Mouse (Mus musculus) embryo, embryonic 11 days (tissue): Measurements from ENCODE around the gene Engase.

Experiments
- DNase-seq: peaks from one replicate; pipeline ENCODE4 v3.0.0-alpha.2; 2015

The Engase gene

DNA sequence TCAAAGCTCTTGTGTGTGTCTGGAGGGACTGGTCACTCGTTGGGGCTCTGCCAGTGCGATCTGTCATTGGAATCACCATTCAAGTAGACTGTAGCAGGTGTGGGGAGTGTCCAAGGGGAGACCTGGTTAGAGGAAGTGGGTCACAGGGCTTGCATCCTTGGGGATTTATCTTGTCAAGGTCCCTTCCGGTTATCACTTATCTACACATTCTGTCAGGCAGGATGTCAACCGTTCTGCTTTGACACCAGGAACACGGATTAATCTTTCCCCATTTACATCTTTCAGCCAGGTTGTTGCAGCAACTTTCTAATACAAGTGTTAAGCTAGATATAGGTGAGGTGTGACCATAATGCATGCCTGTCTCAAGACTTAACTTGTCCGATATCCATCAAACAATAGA lies 20.8 kb upstream of the Engase start:
- no peak for DNase-seq

- DNase-seq, result no peak
These were observed 19.7 kb upstream of the Engase start for GRCm38 (mm10) chr11:118456937-118457336.

DNA sequence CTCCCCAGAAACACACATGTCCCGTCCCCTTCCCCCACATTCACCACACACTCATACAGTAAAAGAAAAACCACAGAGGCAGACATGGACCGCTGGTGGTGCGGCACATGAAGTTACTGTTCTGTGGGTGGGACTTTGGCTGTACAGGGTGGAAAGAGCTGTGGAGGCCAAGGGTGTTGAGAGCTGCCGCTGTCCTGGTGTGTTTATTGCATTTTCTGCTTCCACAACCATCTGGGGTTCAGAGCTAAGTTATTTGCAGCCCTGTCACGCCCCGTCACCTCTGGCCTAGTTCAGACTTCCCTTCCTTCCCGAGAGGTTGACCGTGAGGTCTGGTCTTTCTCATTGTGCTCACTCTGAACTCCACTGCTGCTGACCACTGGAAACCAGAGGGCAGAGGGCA lies 17.6 kb upstream of the Engase start:
- peak; percentile 42 for DNase-seq

DNA sequence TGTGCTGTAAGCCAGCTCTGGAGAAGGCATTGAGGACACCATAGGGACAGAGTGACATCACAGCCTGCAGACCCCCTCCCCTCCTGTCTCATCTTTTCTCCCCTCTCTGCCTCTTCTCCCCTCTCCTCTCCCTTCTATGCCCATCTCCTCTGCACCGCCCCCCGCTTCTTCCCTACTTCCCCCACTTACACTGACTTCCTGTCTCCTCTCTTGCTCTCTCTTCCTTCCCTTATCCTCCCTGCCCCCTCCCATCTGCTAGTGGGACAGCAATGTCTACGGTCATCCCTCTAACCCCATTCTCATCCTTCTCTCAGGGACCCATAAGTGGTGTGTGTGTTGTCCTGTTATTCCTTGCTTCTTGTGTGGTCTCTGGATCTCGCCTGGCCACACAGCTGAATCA lies 17.1 kb upstream of the Engase start:
- no peak for DNase-seq

DNA sequence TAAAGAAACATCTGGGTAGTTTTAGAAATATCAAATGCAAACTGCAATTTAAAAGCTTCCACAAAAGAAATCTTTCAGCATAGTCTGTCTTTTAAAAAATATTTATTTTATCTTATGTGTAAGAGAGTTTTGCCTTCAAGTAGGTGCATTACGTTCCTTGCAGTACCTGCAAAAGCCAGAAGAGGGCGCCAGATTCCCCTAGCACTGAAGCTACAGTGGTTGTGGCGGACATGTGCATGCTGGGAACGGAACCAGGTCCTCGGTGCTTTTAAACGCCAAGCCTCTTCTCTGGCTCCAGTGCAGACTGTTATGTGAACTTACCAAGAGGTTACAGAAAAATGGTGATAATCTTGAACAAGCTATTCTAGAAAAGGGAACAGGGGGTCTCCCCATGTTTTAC lies 16.3 kb upstream of the Engase start:
- no peak for DNase-seq

DNA sequence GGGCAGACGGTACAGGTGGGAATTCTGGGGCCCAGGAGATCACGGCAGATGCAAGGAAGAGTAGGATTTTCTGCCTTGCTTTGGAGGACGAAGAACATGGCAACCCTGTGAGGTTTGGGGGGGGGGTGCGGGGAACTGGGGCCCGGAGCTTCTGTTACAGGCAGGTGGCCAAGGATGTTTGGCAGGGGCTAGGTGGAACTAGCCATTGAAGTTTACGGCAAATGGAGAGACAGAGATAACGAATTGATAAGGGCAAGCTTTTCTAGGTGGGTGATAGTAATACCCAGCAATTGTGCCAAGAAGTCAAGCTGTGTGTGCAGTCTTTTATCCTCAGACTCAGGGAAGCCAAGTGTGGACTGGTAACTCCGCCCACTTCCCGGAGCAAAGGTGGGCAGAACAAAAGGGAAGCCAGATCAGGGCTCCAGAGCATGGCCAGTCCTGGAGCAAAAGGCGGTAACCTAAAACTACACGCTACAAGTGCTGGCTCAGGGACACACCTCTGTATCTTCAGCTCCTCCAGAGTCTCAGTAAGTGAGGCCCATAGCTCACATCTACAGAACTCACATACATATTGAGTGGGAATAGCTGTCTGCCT lies 9.1 kb upstream of the Engase start:
- DNase-seq, result no peak

- no peak for DNase-seq
These were observed 7.0 kb upstream of the Engase start for GRCm38 (mm10) chr11:118469509-118470160.

DNA sequence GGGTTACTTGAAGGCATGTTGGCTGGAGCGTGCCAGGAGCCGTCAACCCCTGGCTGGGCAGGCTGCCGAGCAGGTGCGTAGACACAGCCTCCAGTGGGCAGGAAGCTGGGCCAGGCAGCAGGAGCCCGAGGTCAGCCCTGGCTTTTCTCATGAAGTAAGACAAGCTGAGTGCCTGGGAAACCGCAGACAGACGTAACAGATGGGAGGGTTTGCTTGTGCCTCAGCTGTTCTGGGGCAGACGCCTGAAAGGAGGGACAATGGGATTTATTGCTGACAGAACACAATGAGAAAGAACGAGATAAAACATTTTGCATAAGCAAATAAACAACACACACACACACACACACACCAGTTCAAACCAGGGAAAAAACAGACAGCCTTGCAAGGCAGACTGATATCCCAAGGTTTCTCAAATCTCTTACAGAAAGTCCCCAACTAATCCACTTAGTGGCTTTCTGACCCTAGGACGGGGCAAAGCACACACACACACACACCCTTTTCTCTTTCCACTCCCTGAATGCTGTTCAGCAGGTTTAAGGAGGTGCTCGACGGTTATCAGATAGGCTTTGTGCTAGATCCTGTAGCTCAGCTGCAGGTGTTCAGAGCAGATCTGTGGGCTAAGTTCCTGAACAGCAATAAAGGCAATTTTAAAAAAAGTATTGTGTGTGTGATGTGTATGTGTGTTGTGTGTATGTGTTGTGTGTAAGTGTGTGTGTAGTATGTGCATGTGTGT lies 6.2 kb upstream of the Engase start:
- DNase-seq, result peak; percentile 58

- DNase-seq, result no peak
These were observed 5.0 kb upstream of the Engase start for GRCm38 (mm10) chr11:118471676-118472075.

- DNase-seq, result no peak
These were observed 3.5 kb upstream of the Engase start for GRCm38 (mm10) chr11:118473161-118473560.

DNA sequence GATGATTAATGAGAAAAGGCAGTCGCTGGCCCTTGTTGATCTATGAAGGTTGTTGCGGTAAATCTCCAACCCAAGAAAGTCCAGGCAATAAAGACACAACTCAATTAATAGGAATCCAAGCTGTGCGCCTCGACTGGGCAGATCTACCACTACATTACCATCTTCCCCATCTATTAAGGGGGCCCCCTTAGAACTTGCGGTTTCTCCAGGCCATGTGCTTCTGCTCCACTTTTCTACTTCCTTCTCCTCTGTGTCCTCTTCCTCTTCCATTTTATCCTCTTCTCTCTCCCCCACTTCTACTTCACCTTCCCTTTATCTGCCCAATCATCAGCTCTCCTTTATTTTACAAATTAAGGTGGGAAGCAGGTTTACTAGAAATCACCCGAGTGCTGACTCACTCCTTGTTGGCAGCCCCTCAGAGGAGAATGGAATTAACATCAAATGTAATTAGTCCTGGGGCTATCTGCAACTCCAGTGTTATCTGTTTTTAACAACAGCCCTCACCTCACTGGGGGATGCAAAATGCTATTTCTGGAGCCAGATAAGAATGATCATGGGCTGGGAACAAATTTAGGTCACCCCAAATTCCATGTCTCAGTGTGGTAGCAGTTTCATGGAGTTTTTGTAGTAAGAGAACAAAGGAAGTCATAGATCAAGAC lies 2.7 kb upstream of the Engase start:
- DNase-seq, result no peak

GRCm38 (mm10) chr11:118475496-118476083 lies 1.0 kb upstream of the Engase start:
- no peak for DNase-seq

GRCm38 (mm10) chr11:118479776-118480175 lies 3.1 kb downstream of the Engase start:
- no peak for DNase-seq

DNA sequence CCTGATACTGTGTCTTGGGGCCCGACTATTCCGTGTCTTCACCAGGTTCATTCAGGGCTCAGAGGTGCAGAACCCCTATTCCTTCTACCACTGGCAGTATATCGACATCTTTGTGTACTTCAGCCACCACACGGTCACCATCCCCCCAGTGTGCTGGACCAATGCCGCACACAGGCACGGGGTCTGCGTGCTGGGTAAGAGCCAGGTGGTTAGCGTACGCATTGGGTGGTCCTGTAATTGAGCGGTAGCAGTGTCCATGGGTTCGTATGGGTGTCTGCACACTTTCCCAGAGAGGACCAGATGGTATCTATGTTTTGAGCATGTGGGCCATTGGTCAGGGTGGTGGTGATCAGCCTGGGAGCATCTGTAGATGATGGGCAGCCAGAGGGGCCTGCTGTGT lies 4.6 kb downstream of the Engase start:
- DNase-seq, result no peak

DNA sequence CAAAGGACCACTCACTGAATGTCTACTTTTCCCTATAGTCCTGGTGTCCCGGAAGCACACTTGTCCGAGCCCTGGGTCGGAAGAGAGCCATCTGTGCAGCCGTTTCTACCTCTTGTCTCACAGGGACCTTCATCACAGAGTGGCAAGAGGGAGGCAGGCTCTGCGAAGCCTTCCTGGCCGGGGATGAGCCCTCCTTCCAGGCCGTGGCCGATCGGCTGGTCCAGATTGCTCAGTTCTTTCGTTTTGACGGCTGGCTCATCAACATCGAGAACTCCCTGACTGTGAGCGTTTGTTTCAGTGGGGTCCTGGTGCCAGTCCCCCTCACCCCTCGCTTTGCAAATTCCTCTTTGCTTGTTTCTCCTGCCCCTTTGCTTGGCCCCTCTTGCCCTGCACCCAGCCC lies 5.1 kb downstream of the Engase start:
- DNase-seq, result no peak

DNA sequence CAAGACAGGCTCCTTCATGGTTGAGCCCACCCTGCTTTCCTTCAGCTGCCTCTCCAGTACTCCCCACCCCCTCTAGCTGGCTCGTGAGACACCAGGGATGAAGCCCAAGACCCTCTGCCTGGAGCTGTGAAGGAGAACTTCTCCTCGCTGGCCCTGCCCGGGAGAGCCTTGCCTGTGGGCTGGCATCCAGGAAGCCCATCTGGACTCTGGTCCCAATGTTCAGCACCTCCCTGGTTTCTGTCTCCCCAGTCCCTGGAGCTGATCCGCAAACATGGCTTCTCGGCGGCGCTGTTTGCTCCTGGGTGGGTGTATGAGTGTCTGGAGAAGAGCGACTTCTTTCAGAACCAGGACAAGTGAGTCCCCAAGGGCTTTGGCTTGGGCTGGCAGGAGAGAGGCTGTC lies 7.5 kb downstream of the Engase start:
- DNase-seq, result no peak

DNA sequence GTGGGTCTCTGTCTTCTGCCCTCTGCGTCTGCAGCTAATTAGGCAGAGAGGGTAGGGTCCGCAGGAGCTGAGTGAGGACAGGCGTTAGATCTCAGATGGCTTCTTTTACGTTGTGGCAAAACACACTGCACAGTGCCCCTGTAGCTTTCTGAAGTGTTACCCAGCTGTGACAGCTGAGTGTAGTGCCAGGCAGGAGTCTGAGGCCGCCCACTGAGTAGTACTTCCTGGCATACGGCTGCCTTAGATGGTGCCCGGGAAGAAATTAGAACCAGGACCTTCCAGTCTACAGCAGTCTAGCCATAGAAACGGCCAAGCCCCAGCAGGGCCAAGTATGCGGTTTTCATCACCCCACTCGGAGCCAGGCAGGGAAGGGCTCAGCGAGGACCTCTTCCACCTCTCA lies 8.7 kb downstream of the Engase start:
- DNase-seq, result no peak

DNA sequence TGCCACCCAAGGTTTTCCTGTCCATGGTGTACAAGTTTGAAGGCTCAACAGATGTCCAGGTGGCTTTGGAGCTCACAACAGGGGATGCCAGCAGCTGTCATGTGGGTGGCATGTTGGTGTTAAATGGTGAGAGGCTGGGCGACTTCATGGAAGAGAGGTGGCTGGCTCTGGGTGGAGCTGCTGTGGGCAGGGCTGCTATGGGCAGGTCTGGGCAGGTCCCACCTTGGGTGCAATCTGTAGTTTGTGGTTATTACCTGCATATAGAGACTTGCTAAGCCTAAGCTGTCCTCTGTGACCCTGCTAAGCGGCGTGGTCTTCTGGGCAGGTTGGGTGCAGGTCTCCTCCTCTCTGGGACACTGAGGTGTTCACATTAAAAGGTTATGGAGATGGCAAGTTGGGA lies 9.2 kb downstream of the Engase start:
- no peak for DNase-seq

GRCm38 (mm10) chr11:118486281-118486680 lies 9.7 kb downstream of the Engase start:
- DNase-seq, result no peak

GRCm38 (mm10) chr11:118486881-118487772 lies 10.5 kb downstream of the Engase start:
- DNase-seq, result no peak

GRCm38 (mm10) chr11:118488191-118488906 lies 11.7 kb downstream of the Engase start:
- no peak for DNase-seq

DNA sequence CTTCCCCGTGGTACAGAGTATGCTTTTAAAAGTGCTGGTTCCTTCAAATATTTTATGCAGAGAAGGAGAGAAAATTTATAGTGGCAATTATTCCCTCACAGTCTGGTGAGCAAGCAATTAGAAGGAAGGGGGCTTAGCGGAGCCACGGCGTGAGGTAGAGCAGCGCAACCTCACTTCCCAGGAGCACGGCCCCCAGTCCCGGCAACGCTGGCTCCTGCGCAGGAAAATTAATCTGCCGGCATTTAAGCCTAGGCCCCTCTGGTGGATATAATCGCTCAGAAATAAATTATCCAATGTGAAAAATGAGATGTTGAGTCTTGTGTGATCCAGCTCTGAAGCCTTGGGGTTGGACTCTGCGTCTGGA lies 12.3 kb downstream of the Engase start:
- DNase-seq, result no peak
